Mouse (Mus musculus) neural tube, embryonic 14.5 days (tissue): ENCODE data around the gene Abcc2. TPM values are rescaled to one million over a fixed set of nuclear protein-coding genes. Genes with fewer than 3 reads are reported as not detected.

ENCODE experiments used
- ATAC-seq: fragments of 200-750 bp; cut with Nextera tagmentation; 2 replicates; pipeline ENCODE4 v1.8.0; 2017; ENCODE audit warnings: low read depth, mild to moderate bottlenecking, moderate TSS enrichment, moderate library complexity
- H3K27ac ChIP-seq: fragments of 300-500 bp; sonication (generic); 2 replicates; pipeline ENCODE4 v1.5.1; 2014; ENCODE audit warnings: low read depth, mild to moderate bottlenecking, control low read depth, low read length, moderate library complexity, mixed read lengths
- H3K27me3 ChIP-seq: fragments of 300-500 bp; sonication (generic); 2 replicates; pipeline ENCODE4 v1.6.1; 2014; ENCODE audit warnings: low read length; ENCODE audit not compliant: control insufficient read depth, insufficient read depth
- H3K36me3 ChIP-seq: fragments of 300-500 bp; sonication (generic); 2 replicates; pipeline ENCODE4 v1.6.1; 2014; ENCODE audit warnings: low read length, mixed read lengths; ENCODE audit not compliant: control insufficient read depth, insufficient read depth
- H3K4me1 ChIP-seq: fragments of 300-500 bp; sonication (generic); 2 replicates; pipeline ENCODE4 v1.6.1; 2014; ENCODE audit warnings: low read length; ENCODE audit not compliant: control insufficient read depth, insufficient read depth
- H3K4me2 ChIP-seq: fragments of 300-500 bp; sonication (generic); 2 replicates; pipeline ENCODE4 v1.6.1; 2014; ENCODE audit warnings: mild to moderate bottlenecking, low read depth, low read length, control low read depth
- H3K4me3 ChIP-seq: fragments of 300-500 bp; sonication (generic); 2 replicates; pipeline ENCODE4 v1.5.1; 2014; ENCODE audit warnings: low read depth, low read length, control low read depth, mixed read lengths
- H3K9ac ChIP-seq: fragments of 300-500 bp; sonication (generic); replicated peaks from 2 replicates; pipeline ENCODE4 v1.6.1; 2014; ENCODE audit warnings: low read depth, mild to moderate bottlenecking, control low read depth, low read length, mixed read lengths
- H3K9me3 ChIP-seq: fragments of 300-500 bp; sonication (generic); 2 replicates; pipeline ENCODE4 v1.6.1; 2016; ENCODE audit warnings: low read length; ENCODE audit not compliant: control insufficient read depth
- WGBS: fragments of 180-500 bp; shearing (Covaris S2); extraction: QIAGEN DNeasy Blood & Tissue Kit; methylation state at CpG from one replicate; pipeline ENCODE4 v1.1.7; 2014; 5-methylcytosine and 5-hydroxymethylcytosine counted together
- polyA plus RNA-seq: library from polyadenylated mRNA; unstranded; fragments of >200 nt; fragmentation: Nextera tagmentation; extraction: Ambion mirVana; gene quantifications from 2 replicates; pipeline ENCODE4 v1.2.1, GENCODE M21; 2014

The Abcc2 gene
- polyA plus RNA-seq, 1 experiment from 2014 or later, result 0.24 TPM

GRCm38 (mm10) chr19:43826855-43827254 lies 44.9 kb downstream of the Abcc2 start:
- no peak overlapping the region for H3K4me3 ChIP-seq
- no peaks in the 10 kb centered on the region for H3K27me3 ChIP-seq
- H3K9me3 ChIP-seq, result no peaks in the 10 kb centered on the region
- H3K27ac ChIP-seq, result no peak overlapping the region
- 79% methylated on average over 8 of the region's 8 CpGs for WGBS
- H3K9ac ChIP-seq, result no peak overlapping the region
- no peak for ATAC-seq
- no peak overlapping the region for H3K4me2 ChIP-seq
- H3K4me1 ChIP-seq, result no peaks in the 10 kb centered on the region
- H3K36me3 ChIP-seq, result no peaks in the 10 kb centered on the region

DNA sequence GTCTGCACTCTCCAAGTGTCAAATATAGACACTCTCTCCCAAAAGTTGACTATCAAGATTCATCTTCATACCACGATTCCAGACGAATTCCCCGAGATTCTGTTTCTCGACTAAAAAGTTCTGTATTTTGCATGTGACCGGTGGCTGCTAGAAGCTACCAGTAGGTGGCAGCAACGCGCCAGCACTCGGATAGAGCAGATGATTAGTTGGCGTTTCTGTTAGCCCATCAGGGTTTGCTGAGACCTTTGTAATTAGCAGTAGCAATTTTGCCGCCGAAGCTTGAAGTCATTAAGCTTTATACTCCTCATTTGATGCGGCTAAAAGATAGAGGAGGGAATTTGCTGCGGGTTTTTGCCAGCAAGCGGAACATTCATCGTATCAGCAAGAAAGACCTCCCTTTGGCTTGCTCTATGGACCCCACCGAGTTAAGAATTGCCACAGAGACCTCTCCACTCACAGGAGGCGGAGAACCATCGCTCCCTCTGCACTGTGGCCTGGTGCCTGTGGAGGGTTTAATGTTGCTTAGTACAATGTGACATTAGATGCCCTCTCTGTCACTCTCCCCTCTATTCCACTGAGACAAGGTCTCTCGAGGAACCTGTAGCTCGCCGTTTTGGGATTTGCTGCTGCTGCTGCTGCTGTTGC lies 50.6 kb downstream of the Abcc2 start:
- Histone ChIP-seq H3K27ac (peak overlapping the region; percentile 22; the same call in 1 of the 2 replicates), H3K4me3 (no peak overlapping the region), H3K36me3 (no peaks in the 10 kb centered on the region), H3K27me3 (no peaks in the 10 kb centered on the region), H3K9ac (no peak overlapping the region), H3K4me2 (peak overlapping the region; percentile 23; the same call in 1 of the 2 replicates), H3K9me3 (no peaks in the 10 kb centered on the region), H3K4me1 (0 out of 2 replicates have a peak, but pooled peaks cover 4% of the 10 kb centered on the region)
- ATAC-seq, result peak; percentile 88
- WGBS, result 23% methylated on average over 21 of the region's 21 CpGs

GRCm38 (mm10) chr19:43843184-43843583 lies 61.2 kb downstream of the Abcc2 start:
- Histone ChIP-seq H3K4me1 (no peaks in the 10 kb centered on the region), H3K9ac (no peak overlapping the region), H3K27me3 (no peaks in the 10 kb centered on the region), H3K9me3 (no peaks in the 10 kb centered on the region), H3K4me3 (no peak overlapping the region), H3K36me3 (peaks cover 16% of the 10 kb centered on the region), H3K27ac (no peak overlapping the region), H3K4me2 (no peak overlapping the region)
- 87% methylated on average over 9 of the region's 9 CpGs for WGBS
- ATAC-seq, result no peak

GRCm38 (mm10) chr19:43845331-43845908 lies 63.4 kb downstream of the Abcc2 start:
- ATAC-seq, result no peak
- 71% methylated on average over 7 of the region's 7 CpGs for WGBS
- Histone ChIP-seq H3K4me2 (no peak overlapping the region), H3K4me1 (no peaks in the 10 kb centered on the region), H3K27me3 (no peaks in the 10 kb centered on the region), H3K27ac (no peak overlapping the region), H3K4me3 (no peak overlapping the region), H3K9me3 (no peaks in the 10 kb centered on the region), H3K9ac (no peak overlapping the region), H3K36me3 (peaks cover 31% of the 10 kb centered on the region)

- Histone ChIP-seq H3K9me3 (no peaks in the 10 kb centered on the region), H3K4me3 (no peak overlapping the region), H3K27me3 (no peaks in the 10 kb centered on the region), H3K4me2 (no peak overlapping the region), H3K4me1 (no peaks in the 10 kb centered on the region), H3K27ac (no peak overlapping the region), H3K9ac (no peak overlapping the region), H3K36me3 (peaks cover 39% of the 10 kb centered on the region)
- 89% methylated on average over 15 of the region's 15 CpGs for WGBS
- ATAC-seq, result no peak
These were observed 65.1 kb downstream of the Abcc2 start for GRCm38 (mm10) chr19:43847056-43847455.

- Histone ChIP-seq H3K27ac (no peak overlapping the region), H3K4me2 (no peak overlapping the region), H3K36me3 (peaks cover 43% of the 10 kb centered on the region), H3K27me3 (no peaks in the 10 kb centered on the region), H3K4me1 (no peaks in the 10 kb centered on the region), H3K9me3 (no peaks in the 10 kb centered on the region), H3K9ac (no peak overlapping the region), H3K4me3 (no peak overlapping the region)
- WGBS, result 96% methylated on average over 15 of the region's 15 CpGs
- ATAC-seq, result no peak
These were observed 66.0 kb downstream of the Abcc2 start for GRCm38 (mm10) chr19:43847966-43848365.

- Histone ChIP-seq H3K27me3 (no peaks in the 10 kb centered on the region), H3K4me1 (no peaks in the 10 kb centered on the region), H3K36me3 (peaks cover 54% of the 10 kb centered on the region), H3K9ac (no peak overlapping the region), H3K4me3 (no peak overlapping the region), H3K4me2 (no peak overlapping the region), H3K9me3 (no peaks in the 10 kb centered on the region), H3K27ac (no peak overlapping the region)
- WGBS, result 90% methylated on average over 11 of the region's 11 CpGs
- no peak for ATAC-seq
These were observed 68.0 kb downstream of the Abcc2 start for GRCm38 (mm10) chr19:43850026-43850425.

DNA sequence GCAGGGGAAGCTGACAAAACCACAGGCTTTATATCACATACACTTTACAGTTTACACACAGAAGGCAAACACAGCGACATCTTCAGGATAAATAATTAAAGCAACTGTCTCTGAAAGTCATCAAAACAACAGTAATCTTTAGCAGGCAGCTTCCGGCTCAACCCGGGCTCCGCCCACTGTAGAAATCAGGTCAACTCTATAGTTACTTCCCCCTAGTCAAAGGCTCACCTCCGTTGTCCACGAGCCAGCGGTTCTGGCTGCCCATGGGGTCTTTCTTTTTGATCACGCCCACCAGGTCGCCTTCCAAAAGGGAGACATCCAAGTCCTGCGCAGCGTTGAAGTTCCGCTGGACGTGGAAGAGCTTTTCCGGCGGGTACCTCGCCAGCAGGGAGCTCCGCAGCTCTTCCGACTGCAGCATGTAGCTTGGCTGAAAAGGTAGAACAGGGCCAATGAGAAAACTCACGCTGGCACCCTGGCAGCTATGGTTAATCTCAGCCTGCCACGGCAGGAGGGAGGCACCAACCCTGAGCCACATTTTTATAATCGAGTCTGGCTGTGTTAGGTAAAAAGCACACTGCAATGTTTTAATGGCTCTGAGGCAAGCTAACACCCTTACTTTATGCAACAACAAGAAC lies 70.1 kb downstream of the Abcc2 start:
- no peaks in the 10 kb centered on the region for H3K4me1 ChIP-seq
- H3K4me2 ChIP-seq, result no peak overlapping the region
- H3K27ac ChIP-seq, result no peak overlapping the region
- peaks cover 54% of the 10 kb centered on the region for H3K36me3 ChIP-seq
- H3K27me3 ChIP-seq, result no peaks in the 10 kb centered on the region
- WGBS, result 84% methylated on average over 21 of the region's 21 CpGs
- no peak overlapping the region for H3K9ac ChIP-seq
- no peak for ATAC-seq
- H3K4me3 ChIP-seq, result no peak overlapping the region
- H3K9me3 ChIP-seq, result no peaks in the 10 kb centered on the region

DNA sequence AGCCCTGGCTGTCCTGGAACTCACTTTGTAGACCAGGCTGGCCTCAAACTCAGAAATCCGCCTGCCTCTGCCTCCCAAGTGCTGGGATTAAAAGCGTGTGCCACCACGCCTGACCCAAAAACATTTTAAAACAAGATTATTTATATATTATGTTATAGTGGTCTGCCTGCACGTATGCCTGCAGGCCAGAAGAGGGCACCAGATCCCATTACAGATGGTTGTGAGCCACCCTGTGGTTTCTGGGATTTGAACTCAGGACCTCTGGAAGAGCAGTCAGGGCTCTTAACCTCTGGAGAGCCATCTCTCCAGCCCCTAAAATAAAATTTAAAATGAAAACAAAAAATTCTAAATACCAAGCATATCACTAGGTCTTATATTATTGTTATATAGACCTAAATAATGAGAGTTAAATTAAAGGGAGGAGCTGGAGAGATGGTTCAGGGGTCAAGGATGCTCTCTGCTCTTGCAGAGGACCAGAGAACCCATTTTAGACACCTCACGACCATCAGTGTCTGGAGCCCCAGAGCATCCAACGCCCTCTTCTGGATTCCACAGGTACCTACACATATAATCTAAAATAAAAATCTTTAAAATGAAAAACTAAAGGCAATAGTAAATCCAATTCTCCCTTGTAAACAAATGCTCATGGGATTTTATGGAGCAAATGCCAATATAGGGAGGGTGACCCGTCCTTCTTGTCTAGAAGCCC lies 71.0 kb downstream of the Abcc2 start:
- Histone ChIP-seq H3K9me3 (no peaks in the 10 kb centered on the region), H3K9ac (no peak overlapping the region), H3K4me1 (no peaks in the 10 kb centered on the region), H3K4me3 (no peak overlapping the region), H3K27ac (no peak overlapping the region), H3K27me3 (no peaks in the 10 kb centered on the region), H3K4me2 (no peak overlapping the region), H3K36me3 (peaks cover 46% of the 10 kb centered on the region)
- WGBS, result 81% methylated on average over 7 of the region's 7 CpGs
- ATAC-seq, result no peak
